Mouse (Mus musculus): ENCODE data around the gene Irgm2. TPM values are rescaled to one million over a fixed set of nuclear protein-coding genes. Genes with fewer than 3 reads are reported as not detected.
"Not testable (repeated sequence)": the region's sequence is repeated elsewhere in the genome, so short reads cannot be mapped to it uniquely, and the experiment has no call there.

Gene Irgm2
- polyA plus RNA-seq, 1 experiment, result 0.01 TPM

- Histone ChIP-seq H3K79me3 (ENCODE audit: low read depth) (no peaks in the 10 kb centered on the region), H3K4me3 (ENCODE audit: insufficient read depth, poor library complexity, severe bottlenecking) (no peak overlapping the region), H3K36me3 (ENCODE audit: control insufficient read depth, insufficient read depth) (no peaks in the 10 kb centered on the region), H3K79me2 (ENCODE audit: control insufficient read depth, insufficient read depth) (no peaks in the 10 kb centered on the region), H3K27me3 (ENCODE audit: control insufficient read depth, insufficient read depth, insufficient read length) (no peaks in the 10 kb centered on the region), H3ac (ENCODE audit: control insufficient read depth, insufficient read length, low read depth) (no peak overlapping the region)
- no peak for TF ChIP-seq MYOG (IDR thresholded peaks at IDR 0.05; ENCODE audit: control insufficient read depth, extremely low read depth, insufficient read length)
- no peak for TF ChIP-seq FOSL1 (IDR thresholded peaks at IDR 0.05; ENCODE audit: insufficient read depth, low read length, poor library complexity, severe bottlenecking)
- no peak for TF ChIP-seq CEBPB (IDR thresholded peaks at IDR 0.05; ENCODE audit: low read depth)
- TF ChIP-seq MYOD1 (IDR thresholded peaks at IDR 0.05; ENCODE audit: control insufficient read depth, insufficient read length, low read depth), result no peak
- no peak for TF ChIP-seq MAX (IDR thresholded peaks at IDR 0.05)
- no peak for TF ChIP-seq USF1 (IDR thresholded peaks at IDR 0.05; ENCODE audit: low read depth)
- no peak for TF ChIP-seq CTCF (IDR thresholded peaks at IDR 0.05; ENCODE audit: control insufficient read depth, insufficient read depth, insufficient read length)
Measured at GRCm38 (mm10) chr11:58214391-58215048, 15.1 kb downstream of the Irgm2 start.

- H3K79me2 ChIP-seq (ENCODE audit: control insufficient read depth, insufficient read depth); H3K4me3 ChIP-seq (ENCODE audit: insufficient read depth, poor library complexity, severe bottlenecking); H3ac ChIP-seq (ENCODE audit: control insufficient read depth, insufficient read length, low read depth); H3K36me3 ChIP-seq (ENCODE audit: control insufficient read depth, insufficient read depth); H3K79me3 ChIP-seq (ENCODE audit: low read depth); H3K27me3 ChIP-seq (ENCODE audit: control insufficient read depth, insufficient read depth, insufficient read length): not testable (repeated sequence)
Measured at GRCm38 (mm10) chr11:58215049-58215430, 15.6 kb downstream of the Irgm2 start.

- Histone ChIP-seq H3K79me2 (ENCODE audit: control insufficient read depth, insufficient read depth) (no peaks in the 10 kb centered on the region), H3K4me3 (ENCODE audit: insufficient read depth, poor library complexity, severe bottlenecking) (no peak overlapping the region), H3K79me3 (ENCODE audit: low read depth) (no peaks in the 10 kb centered on the region), H3K27me3 (ENCODE audit: control insufficient read depth, insufficient read depth, insufficient read length) (no peaks in the 10 kb centered on the region), H3ac (ENCODE audit: control insufficient read depth, insufficient read length, low read depth) (no peak overlapping the region), H3K36me3 (ENCODE audit: control insufficient read depth, insufficient read depth) (no peaks in the 10 kb centered on the region)
- TF ChIP-seq CTCF (IDR thresholded peaks at IDR 0.05; ENCODE audit: control insufficient read depth, insufficient read depth, insufficient read length) (no peak), USF1 (IDR thresholded peaks at IDR 0.05; ENCODE audit: low read depth) (no peak), FOSL1 (IDR thresholded peaks at IDR 0.05; ENCODE audit: insufficient read depth, low read length, poor library complexity, severe bottlenecking) (no peak), MYOG (IDR thresholded peaks at IDR 0.05; ENCODE audit: control insufficient read depth, extremely low read depth, insufficient read length) (no peak), CEBPB (IDR thresholded peaks at IDR 0.05; ENCODE audit: low read depth) (no peak), MAX (IDR thresholded peaks at IDR 0.05) (no peak), MYOD1 (IDR thresholded peaks at IDR 0.05; ENCODE audit: control insufficient read depth, insufficient read length, low read depth) (no peak)
Measured at GRCm38 (mm10) chr11:58215814-58216213, 16.4 kb downstream of the Irgm2 start.

- Histone ChIP-seq H3K79me3 (ENCODE audit: low read depth) (no peaks in the 10 kb centered on the region), H3ac (ENCODE audit: control insufficient read depth, insufficient read length, low read depth) (no peak overlapping the region), H3K27me3 (ENCODE audit: control insufficient read depth, insufficient read depth, insufficient read length) (no peaks in the 10 kb centered on the region), H3K79me2 (ENCODE audit: control insufficient read depth, insufficient read depth) (no peaks in the 10 kb centered on the region), H3K4me3 (ENCODE audit: insufficient read depth, poor library complexity, severe bottlenecking) (no peak overlapping the region), H3K36me3 (ENCODE audit: control insufficient read depth, insufficient read depth) (no peaks in the 10 kb centered on the region)
- TF ChIP-seq MAX (IDR thresholded peaks at IDR 0.05) (no peak), CEBPB (IDR thresholded peaks at IDR 0.05; ENCODE audit: low read depth) (no peak), CTCF (IDR thresholded peaks at IDR 0.05; ENCODE audit: control insufficient read depth, insufficient read depth, insufficient read length) (no peak), MYOD1 (IDR thresholded peaks at IDR 0.05; ENCODE audit: control insufficient read depth, insufficient read length, low read depth) (no peak), MYOG (IDR thresholded peaks at IDR 0.05; ENCODE audit: control insufficient read depth, extremely low read depth, insufficient read length) (no peak), USF1 (IDR thresholded peaks at IDR 0.05; ENCODE audit: low read depth) (no peak), FOSL1 (IDR thresholded peaks at IDR 0.05; ENCODE audit: insufficient read depth, low read length, poor library complexity, severe bottlenecking) (no peak)
Measured at GRCm38 (mm10) chr11:58216823-58217222, 17.4 kb downstream of the Irgm2 start.

- Histone ChIP-seq H3ac (ENCODE audit: control insufficient read depth, insufficient read length, low read depth) (no peak overlapping the region), H3K4me3 (ENCODE audit: insufficient read depth, poor library complexity, severe bottlenecking) (no peak overlapping the region), H3K27me3 (ENCODE audit: control insufficient read depth, insufficient read depth, insufficient read length) (no peaks in the 10 kb centered on the region), H3K36me3 (ENCODE audit: control insufficient read depth, insufficient read depth) (no peaks in the 10 kb centered on the region), H3K79me3 (ENCODE audit: low read depth) (no peaks in the 10 kb centered on the region), H3K79me2 (ENCODE audit: control insufficient read depth, insufficient read depth) (no peaks in the 10 kb centered on the region)
- TF ChIP-seq MYOD1 (IDR thresholded peaks at IDR 0.05; ENCODE audit: control insufficient read depth, insufficient read length, low read depth) (peak; percentile 47), CEBPB (IDR thresholded peaks at IDR 0.05; ENCODE audit: low read depth) (no peak), USF1 (IDR thresholded peaks at IDR 0.05; ENCODE audit: low read depth) (no peak), MAX (IDR thresholded peaks at IDR 0.05) (no peak), MYOG (IDR thresholded peaks at IDR 0.05; ENCODE audit: control insufficient read depth, extremely low read depth, insufficient read length) (no peak), CTCF (IDR thresholded peaks at IDR 0.05; ENCODE audit: control insufficient read depth, insufficient read depth, insufficient read length) (no peak), FOSL1 (IDR thresholded peaks at IDR 0.05; ENCODE audit: insufficient read depth, low read length, poor library complexity, severe bottlenecking) (no peak)
Measured at GRCm38 (mm10) chr11:58223751-58224150, 24.3 kb downstream of the Irgm2 start.

- H3ac ChIP-seq (ENCODE audit: control insufficient read depth, insufficient read length, low read depth), result no peak overlapping the region
- H3K36me3 ChIP-seq (ENCODE audit: control insufficient read depth, insufficient read depth), result no peaks in the 10 kb centered on the region
- no peak overlapping the region for H3K4me3 ChIP-seq (ENCODE audit: insufficient read depth, poor library complexity, severe bottlenecking)
- H3K79me3 ChIP-seq (ENCODE audit: low read depth), result no peaks in the 10 kb centered on the region
- H3K27me3 ChIP-seq (ENCODE audit: control insufficient read depth, insufficient read depth, insufficient read length), result peaks cover 2% of the 10 kb centered on the region
- no peaks in the 10 kb centered on the region for H3K79me2 ChIP-seq (ENCODE audit: control insufficient read depth, insufficient read depth)
- no peak for TF ChIP-seq MYOD1 (IDR thresholded peaks at IDR 0.05; ENCODE audit: control insufficient read depth, insufficient read length, low read depth)
Measured at GRCm38 (mm10) chr11:58224313-58224712, 24.9 kb downstream of the Irgm2 start.

- not testable (repeated sequence) for H3K79me2 ChIP-seq (ENCODE audit: control insufficient read depth, insufficient read depth); H3ac ChIP-seq (ENCODE audit: control insufficient read depth, insufficient read length, low read depth); H3K27me3 ChIP-seq (ENCODE audit: control insufficient read depth, insufficient read depth, insufficient read length); H3K36me3 ChIP-seq (ENCODE audit: control insufficient read depth, insufficient read depth); H3K79me3 ChIP-seq (ENCODE audit: low read depth); H3K4me3 ChIP-seq (ENCODE audit: insufficient read depth, poor library complexity, severe bottlenecking)
Measured at GRCm38 (mm10) chr11:58224872-58225271, 25.5 kb downstream of the Irgm2 start.

Measured in C2C12 (cell line).